Mouse (Mus musculus) layer of hippocampus, adult 8-10 months (tissue): ENCODE data around the gene Cenpb. TPM values are rescaled to one million over a fixed set of nuclear protein-coding genes. Genes with fewer than 3 reads are reported as not detected.
"Not testable (repeated sequence)": the region's sequence is repeated elsewhere in the genome, so short reads cannot be mapped to it uniquely, and the experiment has no call there.

Experiments used
- DNase-seq, 2 experiments: peaks; one replicate each; pipeline ENCODE4 v3.0.0; 2022; ENCODE audit warnings: low spot score in 2 of 2
- total RNA-seq, 4 experiments: library from RNA; stranded (reverse); gene quantifications; 2 replicates each; pipeline ENCODE4 v1.2.4; 2022

The Cenpb gene
- 10 to 100 TPM; 65.8 to 79.4 (median 73.1) TPM for total RNA-seq

DNA sequence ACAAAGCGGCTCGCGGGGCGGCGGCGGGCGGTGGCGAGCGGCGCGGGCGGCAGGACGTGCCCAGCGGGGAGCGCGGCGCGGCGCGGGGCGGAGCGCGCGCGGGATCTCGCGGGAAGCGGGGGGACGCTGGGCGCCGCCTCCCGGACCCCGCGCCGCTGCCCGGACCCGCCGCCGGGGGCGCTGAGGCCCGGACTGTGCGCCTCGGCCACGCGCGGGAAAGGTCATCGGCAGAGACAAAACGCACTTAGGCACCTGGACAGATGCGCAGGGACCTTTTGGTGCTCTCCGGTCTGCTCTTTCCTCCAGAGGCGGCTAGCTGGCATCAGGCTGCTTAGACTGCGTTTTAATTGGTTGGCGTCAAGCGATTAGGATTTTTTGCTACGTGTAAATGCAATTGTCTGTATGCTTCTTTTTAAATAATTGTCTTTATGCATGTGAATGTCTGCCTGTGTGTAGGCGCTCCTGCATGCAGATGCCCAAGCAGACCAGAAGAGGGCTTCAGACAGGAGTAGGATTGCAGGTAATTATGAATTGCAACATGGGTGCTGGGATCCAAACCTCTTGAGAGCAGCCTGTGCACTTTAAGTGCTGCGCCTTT is at the start of gene Cenpb:
TSS of gene Cenpb (minus strand) at position 78 of the 598 bp plus-strand sequence.
- DNase-seq, result peak in 1 of 2 experiments; percentile 79

DNA sequence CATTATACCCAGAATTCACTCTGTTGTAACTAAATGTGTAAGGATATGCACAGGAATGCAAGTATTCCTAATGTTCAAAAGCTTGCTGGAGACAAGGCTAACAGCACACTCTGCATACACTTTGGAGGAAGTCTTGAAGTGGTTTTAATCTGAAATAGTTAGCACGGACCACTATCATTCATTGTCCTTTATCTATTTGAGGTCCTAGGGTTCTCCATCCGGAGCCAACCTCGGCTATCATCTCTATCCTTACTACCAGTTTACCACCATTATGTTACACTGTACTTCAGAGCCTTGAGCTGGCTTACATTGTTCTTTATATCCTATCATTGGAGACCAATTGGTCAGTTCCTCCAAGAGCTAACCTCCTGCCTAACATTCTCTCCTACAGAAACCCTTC is 47.4 kb upstream of the Cenpb start:
- no peak for DNase-seq

DNA sequence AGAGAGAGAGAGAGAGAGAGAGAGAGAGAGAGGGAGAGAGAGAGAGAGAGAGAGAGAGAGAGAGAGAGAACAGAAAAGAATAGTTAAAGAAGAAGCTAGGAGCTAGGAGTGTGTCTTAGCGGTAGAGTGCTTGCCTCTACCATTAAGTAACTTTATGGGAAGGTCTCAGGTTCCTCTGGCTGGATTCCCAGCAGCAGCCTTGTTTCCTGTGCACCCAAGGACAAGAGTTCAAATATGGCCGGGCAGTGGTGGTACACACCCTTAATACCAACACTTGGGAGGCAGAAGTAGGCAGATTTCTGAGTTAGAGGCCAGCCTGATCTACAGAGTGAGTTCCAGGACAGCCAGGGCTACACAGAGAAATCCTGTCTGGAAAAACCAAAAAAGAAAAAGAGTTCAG is 46.8 kb upstream of the Cenpb start:
- DNase-seq, result not testable (repeated sequence)

GRCm38 (mm10) chr2:131225178-131225577 is 45.3 kb upstream of the Cenpb start:
- DNase-seq, result no peak

- DNase-seq, result no peak
These were observed 43.7 kb upstream of the Cenpb start for GRCm38 (mm10) chr2:131223569-131223968.

- DNase-seq, result no peak
These were observed 42.7 kb upstream of the Cenpb start for GRCm38 (mm10) chr2:131222562-131222961.

- no peak for DNase-seq
These were observed 42.1 kb upstream of the Cenpb start for GRCm38 (mm10) chr2:131221853-131222515.

DNA sequence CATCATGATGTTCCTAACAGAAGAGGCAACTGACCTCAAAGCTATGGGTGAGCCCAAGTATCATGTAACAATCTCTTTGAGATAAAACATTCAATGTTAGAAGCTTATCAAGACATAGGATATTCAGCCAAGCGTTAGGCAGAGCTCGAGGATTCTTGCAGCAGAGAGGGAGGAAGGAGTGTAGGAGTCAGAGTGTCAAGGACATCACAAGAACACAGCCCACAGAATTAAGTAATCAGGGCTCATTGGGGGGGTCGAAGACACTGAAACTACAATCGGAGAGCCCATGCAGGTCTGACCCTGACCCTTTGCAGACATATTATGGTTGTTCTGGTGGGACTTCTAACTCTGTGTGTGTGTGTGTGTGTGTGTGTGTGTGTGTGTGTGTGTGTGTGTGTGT is 40.2 kb upstream of the Cenpb start:
- no peak for DNase-seq

DNA sequence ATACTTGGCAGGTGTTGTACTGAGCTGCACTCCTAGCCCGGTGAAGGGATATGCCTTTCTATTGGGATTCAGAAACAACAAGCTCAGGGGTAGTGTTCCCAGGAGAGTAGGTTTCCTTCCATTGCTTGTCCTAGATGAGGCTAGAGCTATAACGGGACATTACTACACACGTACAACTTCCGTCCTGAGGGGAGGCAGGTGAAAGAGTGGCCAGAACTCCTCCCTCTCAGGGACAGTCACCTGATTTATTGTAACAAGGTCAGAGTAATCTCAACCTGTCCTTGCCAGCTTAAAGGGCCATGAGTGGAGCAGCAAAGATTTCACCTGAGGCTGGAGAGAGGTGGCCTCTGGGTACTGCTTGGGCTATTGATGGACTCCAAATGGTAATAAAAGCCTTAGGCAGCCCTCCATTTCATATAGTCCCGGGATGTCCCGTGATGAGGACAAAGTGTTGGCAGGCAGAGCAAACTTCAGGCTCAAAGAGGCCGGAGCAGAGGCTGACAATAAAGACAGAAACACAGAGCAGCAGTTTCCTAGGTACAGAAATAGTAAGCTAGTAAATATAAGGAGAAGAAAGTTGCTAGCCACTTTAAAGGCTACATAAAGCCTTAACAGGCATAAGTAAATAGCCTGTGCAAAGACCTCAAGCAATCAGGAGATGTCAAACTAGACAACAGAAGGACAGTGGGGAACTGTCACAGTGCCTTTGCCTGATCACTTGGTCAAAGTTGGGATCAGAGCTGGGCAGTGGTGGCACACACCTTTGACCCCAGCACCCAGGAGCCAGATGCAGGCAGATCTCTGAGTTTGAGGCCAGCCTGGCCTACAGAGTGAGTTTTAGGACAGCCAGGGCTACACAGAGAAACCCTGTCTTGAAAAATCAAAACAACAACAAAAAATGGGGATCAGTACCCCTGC is 36.3 kb upstream of the Cenpb start:
- DNase-seq, result no peak

DNA sequence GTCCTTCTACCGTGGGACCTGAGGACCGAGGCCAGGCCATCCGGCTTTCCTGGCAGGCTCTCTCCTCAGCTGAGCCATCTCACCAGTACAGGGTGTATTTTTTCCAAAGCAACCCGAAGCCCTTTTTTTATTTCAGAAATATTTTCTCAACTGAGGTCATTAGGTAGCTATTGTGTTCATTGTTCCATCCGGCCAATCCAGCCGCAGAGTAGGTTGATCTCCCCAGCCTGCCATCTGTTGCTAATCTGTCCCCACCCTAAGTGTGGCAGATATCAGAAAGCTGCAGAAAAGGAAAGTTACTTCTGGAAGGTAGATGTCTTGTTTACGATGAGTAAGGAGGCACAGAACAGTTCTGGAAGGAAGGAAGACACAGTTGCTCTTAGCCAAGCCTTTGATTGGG is 33.9 kb upstream of the Cenpb start:
- no peak for DNase-seq

- DNase-seq, result no peak
These were observed 31.3 kb upstream of the Cenpb start for GRCm38 (mm10) chr2:131211026-131211615.

GRCm38 (mm10) chr2:131209969-131210792 is 30.3 kb upstream of the Cenpb start:
- DNase-seq, result peak; percentile 93 to 96

DNA sequence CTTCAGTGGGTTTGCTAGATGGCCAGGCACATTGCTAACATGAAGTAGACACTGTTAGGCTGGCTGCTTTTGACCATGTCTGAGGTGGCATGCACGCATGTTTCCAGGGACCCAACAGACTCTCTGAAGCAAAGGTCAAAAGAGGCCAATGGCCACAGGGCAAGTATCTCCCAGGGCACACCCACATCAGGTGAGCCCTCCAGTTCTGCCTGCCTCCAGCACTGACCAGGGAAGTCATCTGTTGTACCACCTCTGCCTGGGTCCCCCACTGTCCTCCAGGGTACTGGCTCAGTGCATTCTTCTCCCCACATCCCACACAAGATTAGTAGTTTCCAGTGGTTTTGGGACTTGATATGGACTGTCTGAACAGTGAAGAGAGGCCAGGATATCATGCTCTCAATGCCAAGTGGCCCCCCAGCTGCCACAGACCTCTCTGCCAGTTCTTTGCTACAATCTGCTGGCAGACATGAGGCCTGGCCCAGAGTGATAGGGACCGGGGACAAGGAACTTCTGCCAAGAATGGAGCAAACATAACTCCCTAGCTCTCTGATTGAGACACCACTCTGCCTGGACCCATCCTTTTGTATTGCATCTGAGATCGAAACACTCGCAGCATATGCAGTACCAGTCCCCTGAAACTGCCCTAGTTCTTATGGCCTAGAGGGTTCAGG is 29.4 kb upstream of the Cenpb start:
- DNase-seq, result no peak

- no peak for DNase-seq
These were observed 28.5 kb upstream of the Cenpb start for GRCm38 (mm10) chr2:131208356-131208755.

DNA sequence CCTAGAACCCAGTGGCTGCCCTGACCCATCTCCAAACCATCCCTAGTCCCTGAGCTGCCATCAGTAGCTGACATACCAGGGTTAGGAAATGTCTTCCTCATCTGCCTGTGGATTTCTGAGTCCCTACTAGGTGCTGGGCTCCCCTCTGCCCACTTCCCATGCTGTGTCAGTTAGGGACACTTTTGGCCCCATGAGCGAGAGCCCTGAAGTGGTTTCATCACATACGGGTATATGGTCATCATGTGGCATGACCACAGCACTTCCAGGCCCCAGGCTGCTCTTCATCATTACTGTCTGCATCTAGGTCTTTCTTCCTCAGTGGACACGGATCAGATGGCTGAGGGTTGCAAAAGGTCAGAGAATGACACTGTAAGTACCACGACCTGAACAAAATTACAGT is 26.9 kb upstream of the Cenpb start, which contains the start of gene Ap5s1:
TSS of gene Ap5s1 (plus strand) at position 301 of the 400 bp plus-strand sequence.
- DNase-seq, result no peak

DNA sequence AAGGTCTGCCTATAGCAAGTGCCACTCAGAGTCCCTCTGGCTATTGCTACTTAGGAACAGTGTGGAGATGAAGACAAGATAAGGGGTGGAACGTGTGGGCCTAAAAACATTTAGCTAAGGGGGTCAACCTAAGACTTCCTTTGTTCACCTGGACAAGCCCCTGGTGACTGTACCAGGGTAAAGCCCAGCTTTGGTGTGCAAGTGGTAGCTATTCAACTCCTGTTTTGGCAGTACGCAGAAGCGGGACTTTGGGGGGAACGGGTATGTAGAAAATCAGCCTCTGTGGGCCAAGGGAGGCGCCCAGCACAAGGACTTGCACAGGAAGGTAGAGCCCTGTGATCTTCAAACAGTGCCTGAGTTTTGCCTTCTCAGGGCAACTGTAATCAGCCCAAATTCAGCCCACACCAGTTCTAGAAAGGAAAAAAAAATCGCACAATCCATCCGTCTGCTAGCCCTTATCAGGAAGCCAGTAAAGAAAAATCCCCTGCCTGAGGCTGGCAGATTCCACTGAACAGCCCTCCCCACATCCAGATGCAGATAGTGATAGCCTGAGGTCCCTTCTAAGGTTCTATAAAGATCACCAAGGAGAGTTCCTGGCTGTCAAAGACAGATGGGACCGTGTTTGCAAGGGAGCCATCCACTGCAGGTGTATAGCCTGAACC is 25.8 kb upstream of the Cenpb start:
- no peak for DNase-seq

DNA sequence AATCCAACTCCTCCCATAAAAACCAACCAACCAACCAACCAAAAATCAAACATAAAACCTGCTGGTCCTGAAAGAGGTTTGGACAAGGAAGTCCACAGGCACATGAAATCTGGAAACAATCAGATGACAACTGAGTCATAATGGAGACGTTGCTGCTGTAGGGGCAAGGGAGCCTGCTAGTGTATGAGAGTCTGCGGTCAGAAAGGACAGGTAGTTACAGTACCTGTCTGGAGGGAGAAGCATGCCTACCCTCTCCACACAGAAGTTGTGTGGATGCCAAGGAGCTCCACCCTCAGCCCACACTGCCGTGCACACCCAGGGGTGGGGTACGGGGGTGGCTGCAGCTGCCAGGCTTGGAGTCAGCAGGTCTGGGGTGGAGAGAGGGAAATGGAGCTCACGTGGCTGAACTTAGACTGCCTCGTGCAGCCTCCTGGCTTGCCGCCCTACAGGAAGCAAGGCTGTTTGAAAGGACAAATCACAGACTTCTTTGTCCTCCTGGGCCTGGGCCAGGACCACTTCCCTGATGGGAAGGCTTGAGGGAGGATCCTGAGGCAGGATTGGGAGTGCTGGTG is 24.6 kb upstream of the Cenpb start:
- DNase-seq, result peak; percentile 84 to 87

- DNase-seq, result no peak
These were observed 24.0 kb upstream of the Cenpb start for GRCm38 (mm10) chr2:131203816-131204409.

GRCm38 (mm10) chr2:131201262-131201661 is 21.4 kb upstream of the Cenpb start:
- no peak for DNase-seq
